ENCODE assay signal across 7 mouse cellular contexts in genomic region chr7:80057781-80058180, GRCm38 (mm10). TPM values are rescaled to one million over a fixed set of nuclear protein-coding genes. Genes with fewer than 3 reads are reported as not detected.
A peak's percentile ranks its signal among the peaks of the same experiment; 100 is the strongest.
DNase-seq lines count a peak whose midpoint lies in the region; ATAC-seq and TF ChIP-seq lines count a peak whose summit lies in the region.

No protein-coding gene starts in this region.

- ATAC-seq in lung, postnatal 0 days: no peak
- no peak for ATAC-seq in heart, embryonic 16.5 days (replicated peaks; ENCODE audit: extremely low read depth, insufficient read depth, low FRiP score)
- ATAC-seq in liver, embryonic 15.5 days (ENCODE audit: insufficient read depth): no peak

- no peak; the same call in 1 of the 2 replicates for TF ChIP-seq CTCF in lung, postnatal 0 days (IDR thresholded peaks at IDR 0.05)

- no peak overlapping the region; the same call in 1 of the 2 replicates for H3K9ac ChIP-seq in lung, postnatal 0 days (replicated peaks; ENCODE audit: low read depth)
- peak overlapping the region; percentile 60 for H3K9ac ChIP-seq in heart, embryonic 16.5 days (ENCODE audit: low read length)
- H3K9ac ChIP-seq in liver, embryonic 15.5 days: peak overlapping the region; percentile 4; the same call in 1 of the 2 replicates

- no peaks in the 10 kb centered on the region for H3K9me3 ChIP-seq in lung, postnatal 0 days (ENCODE audit: low read length)
- no peaks in the 10 kb centered on the region for H3K9me3 ChIP-seq in heart, embryonic 16.5 days (replicated peaks; ENCODE audit: control insufficient read depth, low read length)
- no peaks in the 10 kb centered on the region for H3K9me3 ChIP-seq in liver, embryonic 15.5 days (replicated peaks)

- H3K27ac ChIP-seq in lung, postnatal 0 days (ENCODE audit: low read length): peak overlapping the region; percentile 91
- H3K27ac ChIP-seq in heart, embryonic 16.5 days (ENCODE audit: low read length): peak overlapping the region; percentile 92
- H3K27ac ChIP-seq in liver, embryonic 15.5 days (replicated peaks): peak overlapping the region; percentile 79

- no peak for DNase-seq in lung, postnatal 0 days (ENCODE audit: low spot score)
- DNase-seq in lung, postnatal 25 days (ENCODE audit: low spot score): no peak
- no peak for DNase-seq in right cerebral cortex, postnatal 10 days (ENCODE audit: low spot score in 2 of 2)
- no peak for DNase-seq in c-Kit-positive CD71-positive TER-119-positive erythroid progenitor cells, embryonic 14.5 days (ENCODE audit: low spot score)
- no peak for DNase-seq in adrenal gland, postnatal 25 days

- WGBS in lung, postnatal 0 days: 32% methylated on average over 14 of the region's 14 CpGs
- 47% methylated on average over 14 of the region's 14 CpGs for WGBS in heart, embryonic 16.5 days
- 42% methylated on average over 14 of the region's 14 CpGs for WGBS in liver, embryonic 15.5 days (ENCODE audit: insufficient replicate concordance)

- no peak overlapping the region for H3K4me3 ChIP-seq in lung, postnatal 0 days (ENCODE audit: low read depth, low read length)
- no peak overlapping the region for H3K4me3 ChIP-seq in heart, embryonic 16.5 days (ENCODE audit: low read length)
- H3K4me3 ChIP-seq in liver, embryonic 15.5 days (replicated peaks): no peak overlapping the region

- no peak for TF ChIP-seq EP300 in lung, postnatal 0 days (IDR thresholded peaks at IDR 0.05)

- peaks cover 39% of the 10 kb centered on the region; the same call in 1 of the 2 replicates for H3K4me1 ChIP-seq in lung, postnatal 0 days (ENCODE audit: insufficient read depth, low read depth, low read length)
- H3K4me1 ChIP-seq in heart, embryonic 16.5 days (ENCODE audit: control insufficient read depth, insufficient read depth, low read length): peaks cover 58% of the 10 kb centered on the region
- peaks cover 71% of the 10 kb centered on the region for H3K4me1 ChIP-seq in liver, embryonic 15.5 days (replicated peaks)

- H3K27me3 ChIP-seq in lung, postnatal 0 days (replicated peaks; ENCODE audit: insufficient read depth, low read length): no peaks in the 10 kb centered on the region
- no peaks in the 10 kb centered on the region for H3K27me3 ChIP-seq in heart, embryonic 16.5 days (ENCODE audit: control insufficient read depth, insufficient read depth, low read length)
- no peaks in the 10 kb centered on the region for H3K27me3 ChIP-seq in liver, embryonic 15.5 days

- H3K36me3 ChIP-seq in lung, postnatal 0 days (ENCODE audit: insufficient read depth, low read length): no peaks in the 10 kb centered on the region
- no peaks in the 10 kb centered on the region for H3K36me3 ChIP-seq in heart, embryonic 16.5 days (ENCODE audit: control insufficient read depth, insufficient read depth)
- no peaks in the 10 kb centered on the region for H3K36me3 ChIP-seq in liver, embryonic 15.5 days (replicated peaks)

- H3K4me2 ChIP-seq in lung, postnatal 0 days (replicated peaks; ENCODE audit: low read depth, low read length): peak overlapping the region; percentile 21
- peak overlapping the region; percentile 29; the same call in 1 of the 2 replicates for H3K4me2 ChIP-seq in heart, embryonic 16.5 days (ENCODE audit: low read depth, low read length)
- peak overlapping the region; percentile 29 for H3K4me2 ChIP-seq in liver, embryonic 15.5 days

RNA-seq across cellular contexts. Expression of gene Zfp710, which starts 33.2 kb away (rescaled TPM):
- polyA plus RNA-seq in lung, postnatal 0 days (2015; fragmentation: Nextera tagmentation; extraction: Ambion mirVana): 11.1 and 12.9 TPM in 2 replicates
- 12.4 and 12.6 TPM in 2 replicates for polyA plus RNA-seq in heart, embryonic 16.5 days (2015; fragmentation: Nextera tagmentation; extraction: Ambion mirVana)
- 5.6 and 7.4 TPM in 2 replicates for polyA plus RNA-seq in liver, embryonic 15.5 days (2015; fragmentation: Nextera tagmentation; extraction: Ambion mirVana)
- 18.5 and 21.4 TPM in 2 replicates for total RNA-seq in adrenal gland, postnatal 25 days (2021)

RNA-seq across cellular contexts. Expression of gene Idh2, which starts 57.4 kb away (rescaled TPM):
- polyA plus RNA-seq in lung, postnatal 0 days (2015; fragmentation: Nextera tagmentation; extraction: Ambion mirVana): 296 and 298 TPM in 2 replicates
- polyA plus RNA-seq in heart, embryonic 16.5 days (2015; fragmentation: Nextera tagmentation; extraction: Ambion mirVana): 2,779 and 2,782 TPM in 2 replicates
- 175 and 206 TPM in 2 replicates for polyA plus RNA-seq in liver, embryonic 15.5 days (2015; fragmentation: Nextera tagmentation; extraction: Ambion mirVana)
- total RNA-seq in adrenal gland, postnatal 25 days (2021): 152 and 173 TPM in 2 replicates
